Mouse (Mus musculus): ENCODE data around the gene Pard3b.

- TF ChIP-seq GATA1 (IDR thresholded peaks at IDR 0.05; ENCODE audit: borderline replicate concordance, low read length) = no peak
- no peak for TF ChIP-seq FLI1 (IDR thresholded peaks at IDR 0.05; ENCODE audit: low read length)
Measured at GRCm38 (mm10) chr1:62412988-62413387, 774.4 kb downstream of the Pard3b start.

Data from megakaryocyte, embryonic 14.5 days (primary cell).